ENCODE assay signal across 20 mouse cellular contexts in genomic region chr6:87991886-87992285, GRCm38 (mm10). TPM values are rescaled to one million over a fixed set of nuclear protein-coding genes. Genes with fewer than 3 reads are reported as not detected.
DNase-seq lines count a peak whose midpoint lies in the region; ATAC-seq and TF ChIP-seq lines count a peak whose summit lies in the region.
"Had no signal": no experiment of that assay in that cellular context is flagged by ENCODE, and none has a peak within 500 bp of the region (broad histone marks: within the 10 kb centered on the region; RNA-seq: fewer than 3 reads in every experiment).

No protein-coding gene starts in this region.

- H3K27me3 ChIP-seq in embryonic facial prominence, embryonic 14.5 days (replicated peaks; ENCODE audit: control insufficient read depth, insufficient read depth, low read length): no peaks in the 10 kb centered on the region
- H3K27me3 ChIP-seq in embryonic facial prominence, embryonic 10.5 days (replicated peaks; ENCODE audit: low read depth, poor library complexity, severe bottlenecking): no peaks in the 10 kb centered on the region
- H3K27me3 ChIP-seq in limb, embryonic 12.5 days: no peaks in the 10 kb centered on the region
- no peaks in the 10 kb centered on the region for H3K27me3 ChIP-seq in limb, embryonic 10.5 days (ENCODE audit: low read depth, poor library complexity, severe bottlenecking)
- H3K27me3 ChIP-seq in MEL (ENCODE audit: control insufficient read depth in 1 of 2, insufficient read depth in 2 of 2, low read length in 2 of 2): no peaks in the 10 kb centered on the region
- no peaks in the 10 kb centered on the region for H3K27me3 ChIP-seq in forebrain, embryonic 15.5 days
- H3K27me3 ChIP-seq: embryonic facial prominence, embryonic 12.5 days; heart, embryonic 12.5 days had no signal

- no peak overlapping the region for H3K9ac ChIP-seq in embryonic facial prominence, embryonic 14.5 days (ENCODE audit: low read depth, low read length)
- H3K9ac ChIP-seq in limb, embryonic 12.5 days (replicated peaks): no peak overlapping the region
- H3K9ac ChIP-seq in MEL (ENCODE audit: control insufficient read depth, low read depth, low read length, poor library complexity, severe bottlenecking): no peak overlapping the region
- H3K9ac ChIP-seq in forebrain, embryonic 15.5 days (replicated peaks): no peak overlapping the region
- H3K9ac ChIP-seq: embryonic facial prominence, embryonic 12.5 days; heart, embryonic 12.5 days had no signal

- H3K9me3 ChIP-seq in embryonic facial prominence, embryonic 14.5 days (ENCODE audit: control insufficient read depth, low read length): no peaks in the 10 kb centered on the region
- H3K9me3 ChIP-seq in embryonic facial prominence, embryonic 10.5 days: no peaks in the 10 kb centered on the region
- H3K9me3 ChIP-seq in limb, embryonic 12.5 days: no peaks in the 10 kb centered on the region
- no peaks in the 10 kb centered on the region for H3K9me3 ChIP-seq in limb, embryonic 10.5 days (replicated peaks)
- H3K9me3 ChIP-seq in MEL (replicated peaks; ENCODE audit: insufficient read depth, low read length): no peaks in the 10 kb centered on the region
- no peaks in the 10 kb centered on the region for H3K9me3 ChIP-seq in forebrain, embryonic 15.5 days
- H3K9me3 ChIP-seq: embryonic facial prominence, embryonic 12.5 days; heart, embryonic 12.5 days had no signal

- H3K4me3 ChIP-seq in embryonic facial prominence, embryonic 14.5 days (ENCODE audit: low read depth, low read length): no peak overlapping the region
- no peak overlapping the region for H3K4me3 ChIP-seq in embryonic facial prominence, embryonic 10.5 days
- H3K4me3 ChIP-seq in limb, embryonic 12.5 days (replicated peaks): no peak overlapping the region
- H3K4me3 ChIP-seq in limb, embryonic 10.5 days: no peak overlapping the region
- no peak overlapping the region for H3K4me3 ChIP-seq in MEL (ENCODE audit: control insufficient read depth in 1 of 2, insufficient read depth in 1 of 2, low read depth in 2 of 2, low read length in 2 of 2)
- H3K4me3 ChIP-seq in forebrain, embryonic 15.5 days: no peak overlapping the region
- H3K4me3 ChIP-seq: embryonic facial prominence, embryonic 12.5 days; gastrocnemius, adult 2 months; heart, embryonic 12.5 days; layer of hippocampus, adult 2 months had no signal

- WGBS in embryonic facial prominence, embryonic 14.5 days: 70% methylated on average over 1 of the region's 1 CpGs
- 83% methylated on average over 1 of the region's 1 CpGs for WGBS in embryonic facial prominence, embryonic 10.5 days
- 91% methylated on average over 1 of the region's 1 CpGs for WGBS in limb, embryonic 12.5 days
- WGBS in limb, embryonic 10.5 days: 82% methylated on average over 1 of the region's 1 CpGs
- 41% methylated on average over 1 of the region's 1 CpGs for WGBS in forebrain, embryonic 15.5 days

- no peaks in the 10 kb centered on the region for H3K79me2 ChIP-seq in MEL (ENCODE audit: control insufficient read depth, insufficient read depth, low read length, poor library complexity)

- H3K4me1 ChIP-seq in embryonic facial prominence, embryonic 14.5 days (ENCODE audit: control insufficient read depth, insufficient read depth, low read length): peaks cover 19% of the 10 kb centered on the region
- peaks cover 45% of the 10 kb centered on the region for H3K4me1 ChIP-seq in embryonic facial prominence, embryonic 10.5 days
- H3K4me1 ChIP-seq in limb, embryonic 12.5 days (replicated peaks): peaks cover 27% of the 10 kb centered on the region
- H3K4me1 ChIP-seq in limb, embryonic 10.5 days: peaks cover 33% of the 10 kb centered on the region
- peaks cover 16 to 23% of the 10 kb centered on the region in 2 experiments for H3K4me1 ChIP-seq in MEL (ENCODE audit: control insufficient read depth in 1 of 2, insufficient read depth in 2 of 2, low read length in 2 of 2)
- H3K4me1 ChIP-seq in forebrain, embryonic 15.5 days: peaks cover 33% of the 10 kb centered on the region

- no peak for ATAC-seq in embryonic facial prominence, embryonic 14.5 days (ENCODE audit: low read depth)
- no peak for ATAC-seq in limb, embryonic 12.5 days (ENCODE audit: insufficient number of reproducible peaks, insufficient read depth, low FRiP score, low TSS enrichment, low read depth)
- no peak for ATAC-seq in forebrain, embryonic 15.5 days (replicated peaks)

- peak; percentile 70 for DNase-seq in embryonic facial prominence, embryonic 14.5 days (ENCODE audit: low spot score)
- DNase-seq in embryonic facial prominence, embryonic 10.5 days (ENCODE audit: low spot score): no peak
- DNase-seq in limb, embryonic 10.5 days (ENCODE audit: low spot score): no peak
- peak; percentile 26 for DNase-seq in MEL (ENCODE audit: low read depth, low spot score)
- no peak for DNase-seq in cerebellum, adult 11 months
- no peak for DNase-seq in cerebellum, adult 18-20 months
- DNase-seq: B cell, adult 2 months; cerebellum, adult 11-12 months; cerebellum, postnatal 36 days; gastrocnemius, adult 2 months; heart, postnatal 36 days; kidney, postnatal 10 days; lung, adult 2 months; lung, postnatal 36 days; thymus, adult 18-20 months had no signal

- no peak overlapping the region for H3K4me2 ChIP-seq in embryonic facial prominence, embryonic 14.5 days (ENCODE audit: low read depth, low read length)
- H3K4me2 ChIP-seq in limb, embryonic 12.5 days: no peak overlapping the region
- H3K4me2 ChIP-seq in forebrain, embryonic 15.5 days (replicated peaks): no peak overlapping the region
- H3K4me2 ChIP-seq: embryonic facial prominence, embryonic 12.5 days; heart, embryonic 12.5 days had no signal

- TF ChIP-seq RAD21 in MEL (IDR thresholded peaks at IDR 0.05; ENCODE audit: low read depth, low read length): no peak

- TF ChIP-seq EP300 in MEL (IDR thresholded peaks at IDR 0.05; ENCODE audit: low read depth in 1 of 2, low read length in 2 of 2): no peak

- no peak for TF ChIP-seq CTCF in MEL (IDR thresholded peaks at IDR 0.05 in 2 of 3, conservative IDR thresholded peaks at IDR 0.05 in 1 of 3; ENCODE audit: control insufficient read depth in 1 of 3, insufficient read depth in 1 of 3, low read depth in 2 of 3, low read length in 3 of 3, poor library complexity in 1 of 3, severe bottlenecking in 1 of 3)

- no peak overlapping the region; the same call in 1 of the 2 replicates for H3K27ac ChIP-seq in embryonic facial prominence, embryonic 14.5 days (replicated peaks; ENCODE audit: low read depth, low read length)
- no peak overlapping the region for H3K27ac ChIP-seq in embryonic facial prominence, embryonic 10.5 days (replicated peaks)
- 0 out of 2 replicates have a peak overlapping the region, but pooled peaks have one; percentile 41 for H3K27ac ChIP-seq in limb, embryonic 12.5 days
- no peak overlapping the region for H3K27ac ChIP-seq in limb, embryonic 10.5 days
- no peak overlapping the region for H3K27ac ChIP-seq in MEL (ENCODE audit: control insufficient read depth, low read depth, low read length)
- peak overlapping the region; percentile 1; the same call in 1 of the 2 replicates for H3K27ac ChIP-seq in forebrain, embryonic 15.5 days (replicated peaks)
- H3K27ac ChIP-seq: gastrocnemius, adult 2 months had no signal

- H3K36me3 ChIP-seq in embryonic facial prominence, embryonic 14.5 days (ENCODE audit: control insufficient read depth, insufficient read depth, low read length): 0 out of 2 replicates have a peak, but pooled peaks cover 6% of the 10 kb centered on the region
- H3K36me3 ChIP-seq in embryonic facial prominence, embryonic 10.5 days (replicated peaks): peaks cover 41% of the 10 kb centered on the region
- H3K36me3 ChIP-seq in limb, embryonic 12.5 days: peaks cover 37% of the 10 kb centered on the region
- peaks cover 44% of the 10 kb centered on the region for H3K36me3 ChIP-seq in limb, embryonic 10.5 days
- peaks cover 0 to 20% of the 10 kb centered on the region in 2 experiments; a peak in 2 of 4 replicates for H3K36me3 ChIP-seq in MEL (ENCODE audit: control insufficient read depth in 1 of 2, insufficient read depth in 2 of 2, low read length in 2 of 2)
- 0 out of 2 replicates have a peak, but pooled peaks cover 2% of the 10 kb centered on the region for H3K36me3 ChIP-seq in forebrain, embryonic 15.5 days

- no peak for TF ChIP-seq POLR2A in MEL (IDR thresholded peaks at IDR 0.05; ENCODE audit: control insufficient read depth in 1 of 2, insufficient read depth in 1 of 2, low read depth in 1 of 2, low read length in 2 of 2, poor library complexity in 1 of 2)

TF ChIP-seq in MEL, 35 proteins besides CTCF, POLR2A, EP300 and RAD21 (continues in another document):
- TF ChIP-seq USF2 (IDR thresholded peaks at IDR 0.05; ENCODE audit: borderline replicate concordance in 1 of 2, insufficient read depth in 1 of 2, low read depth in 1 of 2, low read length in 2 of 2): no peak
- TF ChIP-seq MAFK (IDR thresholded peaks at IDR 0.05; ENCODE audit: borderline replicate concordance, low read depth, low read length): no peak
- no peak for TF ChIP-seq KAT2A (conservative IDR thresholded peaks at IDR 0.05; ENCODE audit: low read depth, low read length)
- no peak for TF ChIP-seq HCFC1 (IDR thresholded peaks at IDR 0.05; ENCODE audit: low read depth, low read length)
- TF ChIP-seq SIN3A (IDR thresholded peaks at IDR 0.05; ENCODE audit: low read length): 0 out of 2 replicates have a peak, but pooled peaks have one; percentile 13
- no peak for TF ChIP-seq ZKSCAN1 (IDR thresholded peaks at IDR 0.05; ENCODE audit: low read depth, low read length)

RNA-seq across cellular contexts. Expression of gene H1fx, which starts 10.4 kb away (rescaled TPM):
- polyA plus RNA-seq in embryonic facial prominence, embryonic 14.5 days (2014; fragmentation: Nextera tagmentation; extraction: Ambion mirVana): 28.7 and 33.0 TPM in 2 replicates
- 29.2 and 35.8 TPM in 2 replicates for polyA plus RNA-seq in embryonic facial prominence, embryonic 10.5 days (2016; fragmentation: Nextera tagmentation; extraction: Ambion mirVana)
- 72.9 and 129 TPM in 2 replicates for polyA plus RNA-seq in limb, embryonic 12.5 days (2016; fragmentation: Nextera tagmentation; extraction: Ambion mirVana)
- polyA plus RNA-seq in limb, embryonic 10.5 days (2016; fragmentation: Nextera tagmentation; extraction: Ambion mirVana): 40.2 and 46.3 TPM in 2 replicates
- not detected in 2 replicates for total RNA-seq in MEL (2012; rRNA removed)
- polyA plus RNA-seq in MEL (2012; ENCODE audit: insufficient read depth in 1 of 2, insufficient read length in 2 of 2, low read depth in 1 of 2, low replicate concordance in 2 of 2, missing spikeins in 1 of 2): not detected
- polyA plus RNA-seq in forebrain, embryonic 15.5 days (2015; fragmentation: Nextera tagmentation; extraction: Ambion mirVana): 50.3 and 70.8 TPM in 2 replicates

RNA-seq across cellular contexts. Expression of gene Rab7, which starts 53.2 kb away (rescaled TPM):
- 240 and 244 TPM in 2 replicates for polyA plus RNA-seq in embryonic facial prominence, embryonic 14.5 days (2014; fragmentation: Nextera tagmentation; extraction: Ambion mirVana)
- 206 and 207 TPM in 2 replicates for polyA plus RNA-seq in embryonic facial prominence, embryonic 10.5 days (2016; fragmentation: Nextera tagmentation; extraction: Ambion mirVana)
- 154 and 171 TPM in 2 replicates for polyA plus RNA-seq in limb, embryonic 12.5 days (2016; fragmentation: Nextera tagmentation; extraction: Ambion mirVana)
- 206 and 208 TPM in 2 replicates for polyA plus RNA-seq in limb, embryonic 10.5 days (2016; fragmentation: Nextera tagmentation; extraction: Ambion mirVana)
- 47.6 and 49.6 TPM in 2 replicates for total RNA-seq in MEL (2012; rRNA removed)
- polyA plus RNA-seq in MEL (2012; ENCODE audit: insufficient read depth in 1 of 2, insufficient read length in 2 of 2, low read depth in 1 of 2, low replicate concordance in 2 of 2, missing spikeins in 1 of 2): 100 to 1,000 TPM; 234 to 362 TPM
- polyA plus RNA-seq in forebrain, embryonic 15.5 days (2015; fragmentation: Nextera tagmentation; extraction: Ambion mirVana): 295 and 302 TPM in 2 replicates

Comparison
In these comparisons a context has a peak if more than half of its experiments do, and no peak if none do; other contexts are left out.
1. DNase-seq: peak in embryonic facial prominence, embryonic 14.5 days (single experiment) and MEL (single experiment); none in embryonic facial prominence, embryonic 10.5 days (single experiment), limb, embryonic 10.5 days (single experiment), cerebellum, adult 11 months (single experiment) and cerebellum, adult 18-20 months (0 of 2).
2. H3K27ac ChIP-seq: peak in limb, embryonic 12.5 days (single experiment) and forebrain, embryonic 15.5 days (single experiment); none in embryonic facial prominence, embryonic 14.5 days (single experiment), embryonic facial prominence, embryonic 10.5 days (single experiment), limb, embryonic 10.5 days (single experiment) and MEL (single experiment).
3. RNA of gene H1fx, which starts 10.4 kb away (polyA plus RNA-seq): 72.9 to 129 TPM in limb, embryonic 12.5 days, 50.3 to 70.8 TPM in forebrain, embryonic 15.5 days, 40.2 to 46.3 TPM in limb, embryonic 10.5 days, 28.7 to 33.0 TPM in embryonic facial prominence, embryonic 14.5 days and 29.2 to 35.8 TPM in embryonic facial prominence, embryonic 10.5 days; not detected in MEL; every median in the first group is over 10 times any median in the second.